Mouse (Mus musculus) CH12.LX (cell line): ENCODE measurements around the gene Drg1. TPM values are rescaled to one million over a fixed set of nuclear protein-coding genes. Genes with fewer than 3 reads are reported as not detected.

Experiments used
- DNase-seq: peaks from one replicate; pipeline ENCODE4 v3.0.0-alpha.2; 2013; ENCODE audit errors: extremely low read depth
- H3K27ac ChIP-seq: 2 replicates; pipeline ENCODE4 v1.5.1; 2012; ENCODE audit warnings: low read depth, mild to moderate bottlenecking, control low read depth, moderate library complexity; ENCODE audit not compliant: insufficient read depth
- H3K27me3 ChIP-seq: replicated peaks from 2 replicates; pipeline ENCODE3; 2012; ENCODE audit warnings: inconsistent platforms
- H3K36me3 ChIP-seq, 2 experiments: replicated peaks in 1 of 2; 2 replicates each; pipeline versions ENCODE3 to v1.6.1; 2012; ENCODE audit warnings: inconsistent platforms in 1 of 2, low read length in 1 of 2, mild to moderate bottlenecking in 1 of 2, mixed read lengths in 1 of 2, moderate library complexity in 1 of 2; ENCODE audit not compliant: control insufficient read depth in 1 of 2, insufficient read depth in 1 of 2
- H3K4me1 ChIP-seq, 2 experiments: 2 replicates each; pipeline ENCODE4 v1.6.1; 2012; ENCODE audit warnings: inconsistent platforms in 1 of 2, moderate library complexity in 1 of 2; ENCODE audit not compliant: insufficient read depth in 2 of 2, control insufficient read depth in 1 of 2
- H3K4me2 ChIP-seq: 2 replicates; pipeline ENCODE4 v1.6.1; 2012; ENCODE audit warnings: low read depth, mild to moderate bottlenecking, control low read depth; ENCODE audit not compliant: poor library complexity, insufficient read depth, severe bottlenecking
- H3K4me3 ChIP-seq, 3 experiments: fragments of 150-350 bp in 1 of 3; sonication (generic) in 1 of 3; replicated peaks in 1 of 3; 2 replicates each; pipeline versions ENCODE3 to v1.5.1; 2011 to 2012; ENCODE audit warnings: low read depth in 2 of 3, low read length in 2 of 3, mild to moderate bottlenecking in 2 of 3, moderate library complexity in 2 of 3, control low read depth in 1 of 3, improper control_type of control experiment in 1 of 3, inconsistent platforms in 1 of 3, mixed read lengths in 1 of 3; ENCODE audit not compliant: poor library complexity in 1 of 3
- H3K79me2 ChIP-seq: replicated peaks from 2 replicates; pipeline ENCODE4 v1.6.1; 2012; ENCODE audit warnings: mild to moderate bottlenecking, moderate library complexity; ENCODE audit not compliant: control insufficient read depth, poor library complexity, insufficient read depth, severe bottlenecking; ENCODE audit errors: extremely low read depth
- H3K9ac ChIP-seq: 2 replicates; pipeline ENCODE4 v1.6.1; 2012; ENCODE audit warnings: low read depth, mild to moderate bottlenecking, control low read depth, moderate library complexity; ENCODE audit not compliant: insufficient read depth
- H3K9me3 ChIP-seq: replicated peaks from 2 replicates; pipeline ENCODE3; 2012; ENCODE audit warnings: low read length, inconsistent platforms, mixed read lengths
- BHLHE40 ChIP-seq: IDR thresholded peaks from 2 replicates; pipeline ENCODE4 v1.6.1; 2011; ENCODE audit warnings: mild to moderate bottlenecking, low read depth, low read length, improper control_type of control experiment
- CHD2 ChIP-seq: IDR thresholded peaks from 2 replicates; pipeline ENCODE4 v1.6.1; 2011; ENCODE audit warnings: low read length, improper control_type of control experiment
- CTCF ChIP-seq, 2 experiments: IDR thresholded peaks in 1 of 2; conservative IDR thresholded peaks in 1 of 2; 2 replicates each; pipeline ENCODE4 v1.5.1; 2011 to 2012; ENCODE audit warnings: low read depth in 2 of 2, low read length in 2 of 2, improper control_type of control experiment in 1 of 2, inconsistent platforms in 1 of 2, mild to moderate bottlenecking in 1 of 2, moderate library complexity in 1 of 2
- E2F4 ChIP-seq: IDR thresholded peaks from 2 replicates; pipeline ENCODE4 v1.6.1; 2011; ENCODE audit warnings: low read depth, low read length, improper control_type of control experiment; ENCODE audit not compliant: insufficient replicate concordance
- ETS1 ChIP-seq: conservative IDR thresholded peaks from 2 replicates; pipeline ENCODE4 v1.6.1; 2012; ENCODE audit warnings: low read depth, mild to moderate bottlenecking, inconsistent platforms, low read length, improper control_type of control experiment, moderate library complexity
- GABPA ChIP-seq: IDR thresholded peaks from 2 replicates; pipeline ENCODE4 v1.6.1; 2012; ENCODE audit warnings: low read depth, low read length, improper control_type of control experiment, inconsistent platforms; ENCODE audit not compliant: insufficient replicate concordance
- HCFC1 ChIP-seq: IDR thresholded peaks from 2 replicates; pipeline ENCODE4 v1.6.1; 2012; ENCODE audit warnings: low read depth, mild to moderate bottlenecking, inconsistent platforms, low read length, improper control_type of control experiment
- IRF4 ChIP-seq: IDR thresholded peaks from 2 replicates; pipeline ENCODE4 v1.6.1; 2014; ENCODE audit warnings: low read depth, mild to moderate bottlenecking, inconsistent platforms, low read length, improper control_type of control experiment
- JUN ChIP-seq: IDR thresholded peaks from 2 replicates; pipeline ENCODE4 v1.6.1; 2011; ENCODE audit warnings: low read depth, mild to moderate bottlenecking, low read length, improper control_type of control experiment, moderate library complexity; ENCODE audit not compliant: insufficient read depth
- MAX ChIP-seq: IDR thresholded peaks from 2 replicates; pipeline ENCODE4 v1.6.1; 2011; ENCODE audit warnings: low read length, improper control_type of control experiment
- MAZ ChIP-seq: IDR thresholded peaks from 2 replicates; pipeline ENCODE4 v1.6.1; 2012; ENCODE audit warnings: low read depth, mild to moderate bottlenecking, inconsistent platforms, low read length, improper control_type of control experiment, moderate library complexity
- MEF2A ChIP-seq: IDR thresholded peaks from 2 replicates; pipeline ENCODE4 v1.6.1; 2014; ENCODE audit warnings: low read depth, mild to moderate bottlenecking, inconsistent platforms, low read length, improper control_type of control experiment, borderline replicate concordance
- MXI1 ChIP-seq: IDR thresholded peaks from 2 replicates; pipeline ENCODE4 v1.6.1; 2011; ENCODE audit warnings: mild to moderate bottlenecking, low read depth, low read length, improper control_type of control experiment
- MYC ChIP-seq: IDR thresholded peaks from 2 replicates; pipeline ENCODE4 v1.6.1; 2011; ENCODE audit warnings: low read depth, mild to moderate bottlenecking, improper control_type of control experiment, low read length
- NRF1 ChIP-seq: IDR thresholded peaks from 2 replicates; pipeline ENCODE4 v1.6.1; 2014; ENCODE audit warnings: low read depth, mild to moderate bottlenecking, inconsistent platforms, low read length, improper control_type of control experiment, moderate library complexity
- RAD21 ChIP-seq: IDR thresholded peaks from 2 replicates; pipeline ENCODE4 v1.6.1; 2011; ENCODE audit warnings: low read depth, mild to moderate bottlenecking, low read length, improper control_type of control experiment, moderate library complexity
- TCF12 ChIP-seq: IDR thresholded peaks from 2 replicates; pipeline ENCODE4 v1.6.1; 2014; ENCODE audit warnings: low read depth, mild to moderate bottlenecking, inconsistent platforms, low read length, improper control_type of control experiment
- UBTF ChIP-seq: IDR thresholded peaks from 2 replicates; pipeline ENCODE4 v1.6.1; 2012; ENCODE audit warnings: low read depth, mild to moderate bottlenecking, inconsistent platforms, low read length, improper control_type of control experiment, moderate library complexity
- USF2 ChIP-seq: conservative IDR thresholded peaks from 2 replicates; pipeline ENCODE4 v1.6.1; 2011; ENCODE audit warnings: low read depth, low read length, improper control_type of control experiment
- ZC3H11A ChIP-seq: IDR thresholded peaks from 2 replicates; pipeline ENCODE4 v1.6.1; 2012; ENCODE audit warnings: low read depth, mild to moderate bottlenecking, inconsistent platforms, low read length, improper control_type of control experiment
- ZMIZ1 ChIP-seq: IDR thresholded peaks from 2 replicates; pipeline ENCODE4 v1.6.1; 2012; ENCODE audit warnings: low read depth, mild to moderate bottlenecking, inconsistent platforms, low read length, improper control_type of control experiment
- dilution Hi-C: fragments of 300-500 bp; cut with MboI; formaldehyde crosslinking; loops from 2 replicates; pipeline ENCODE4 v1.14.3; 2020; ENCODE audit warnings: low sequenced_read_pairs; ENCODE audit not compliant: extremely low pct_unique_long_range_greater_than_20kb, extremely low pct_ligation_motif_present
- in situ Hi-C: fragments of 300-500 bp; cut with MboI; formaldehyde crosslinking; loops from 3 replicates; pipeline ENCODE4 v1.14.3; 2019; ENCODE audit warnings: low sequenced_read_pairs, low pct_ligation_motif_present, low pct_unique_long_range_greater_than_20kb, mixed read lengths
- polyA plus RNA-seq: library from polyadenylated mRNA; unstranded; fragments of >175 nt; gene quantifications from 2 replicates; pipeline ENCODE4 v1.2.1, GENCODE M21; 2012; ENCODE audit warnings: low read depth; ENCODE audit not compliant: insufficient read length
- total RNA-seq, 2 experiments: library from RNA; depleted of rRNA; stranded (reverse); fragments of 300-350 nt in 1 of 2; fragments of >200 nt in 1 of 2; gene quantifications; 2 replicates each; pipeline ENCODE4 v1.2.3; 2012 to 2014

The Drg1 gene
- total and polyA plus RNA-seq, 3 experiments, result 158 to 480 (median 249) TPM

DNA sequence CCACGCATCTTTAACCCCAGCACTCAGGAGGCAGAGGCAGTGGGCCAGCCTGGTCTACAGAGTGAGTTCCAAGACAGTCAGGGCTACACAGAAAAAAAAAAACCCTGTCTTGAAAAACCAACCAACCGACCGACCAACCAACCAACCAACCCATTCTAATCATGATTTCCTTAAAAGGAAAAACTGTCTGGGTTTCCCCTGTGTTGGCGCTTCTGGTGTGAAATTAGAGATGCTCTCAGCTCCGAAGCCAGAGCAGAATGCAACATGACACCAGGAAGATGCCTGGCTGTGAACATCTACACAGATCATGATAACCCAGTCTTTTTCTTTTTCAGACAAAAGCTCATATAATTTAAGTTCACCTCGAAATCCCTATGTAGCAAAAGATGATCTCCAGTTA lies 16.7 kb upstream of the Drg1 start:
- TF ChIP-seq MAX (no peak), MYC (no peak), RAD21 (no peak), GABPA (no peak)
- dilution Hi-C loops, result no loop called here

GRCm38 (mm10) chr11:3279729-3280128 lies 13.5 kb upstream of the Drg1 start:
- dilution Hi-C loops (no loop called here), in situ Hi-C loops (no loop called here)
- no peak for DNase-seq
- no peaks in the 10 kb centered on the region for H3K36me3 ChIP-seq
- H3K4me1 ChIP-seq, result no peaks in the 10 kb centered on the region
- H3K27ac ChIP-seq, result no peak overlapping the region
- no peak overlapping the region for H3K4me3 ChIP-seq
- no peaks in the 10 kb centered on the region for H3K79me2 ChIP-seq
- TF ChIP-seq MYC (no peak), CTCF (conservative IDR thresholded peaks at IDR 0.05 in 1 of 2, IDR thresholded peaks at IDR 0.05 in 1 of 2; ENCODE audit: low read depth in 2 of 2, low read length in 2 of 2) (no peak), ZMIZ1 (no peak), BHLHE40 (no peak), HCFC1 (no peak), JUN (no peak), MAZ (no peak), ZC3H11A (no peak), NRF1 (no peak), CHD2 (no peak), RAD21 (no peak), TCF12 (no peak), MXI1 (no peak), MEF2A (no peak), E2F4 (no peak), USF2 (no peak), UBTF (no peak), ETS1 (no peak), IRF4 (no peak)
- H3K4me2 ChIP-seq, result no peak overlapping the region
- H3K9me3 ChIP-seq, result peaks cover 20% of the 10 kb centered on the region
- no peak overlapping the region for H3K9ac ChIP-seq
- no peaks in the 10 kb centered on the region for H3K27me3 ChIP-seq

More for the DNA sequence above, 16.7 kb upstream of the Drg1 start:
- Histone ChIP-seq H3K27ac (no peak overlapping the region), H3K9me3 (peaks cover 20% of the 10 kb centered on the region), H3K27me3 (no peaks in the 10 kb centered on the region), H3K4me1 (peaks cover 5 to 9% of the 10 kb centered on the region in 2 experiments), H3K36me3 (no peaks in the 10 kb centered on the region), H3K4me2 (no peak overlapping the region), H3K9ac (no peak overlapping the region), H3K4me3 (no peak overlapping the region), H3K79me2 (no peaks in the 10 kb centered on the region)
- no peak for DNase-seq
- in situ Hi-C loops, result no loop called here
